Mouse (Mus musculus): Measurements from ENCODE around the gene Ssbp3.

DNA sequence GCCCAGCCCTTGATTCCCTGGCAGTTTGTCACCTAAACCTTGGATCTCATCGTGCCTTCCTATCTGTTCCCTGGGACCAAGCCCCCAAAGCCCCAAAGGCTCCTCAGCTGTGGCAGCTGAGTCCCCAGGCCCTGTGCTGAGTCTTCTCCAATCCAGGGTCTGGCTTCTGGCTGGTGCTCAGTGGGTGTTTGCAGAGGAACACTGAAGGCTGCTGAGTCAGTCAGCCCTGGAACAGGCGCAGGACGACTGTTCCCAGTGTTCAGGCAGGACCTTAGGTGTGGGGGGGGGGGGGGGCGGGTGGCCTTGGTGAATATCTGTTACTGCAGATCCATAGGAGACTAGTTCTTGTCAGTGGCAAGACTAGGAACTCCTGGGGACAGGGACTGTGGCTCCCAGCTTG, 141.4 kb downstream of the Ssbp3 start:
- no peak for TF ChIP-seq CTCF (IDR thresholded peaks at IDR 0.05; ENCODE audit: borderline replicate concordance, insufficient read depth, low read length)
- no peak for TF ChIP-seq POLR2A (IDR thresholded peaks at IDR 0.05; ENCODE audit: low read depth, low read length)
